Mouse (Mus musculus) duodenum, adult 2 months (tissue): ENCODE data around the gene Gm7945. TPM values are rescaled to one million over a fixed set of nuclear protein-coding genes. Genes with fewer than 3 reads are reported as not detected.

Experiments
- polyA plus RNA-seq: library from polyadenylated mRNA; depleted of rRNA; stranded (reverse); fragments of >200 nt; gene quantifications from 2 replicates; pipeline ENCODE4 v1.2.3, GENCODE M21; 2012; ENCODE audit warnings: low replicate concordance; rRNA removed

Gene Gm7945
- not detected in 2 replicates for polyA plus RNA-seq

DNA sequence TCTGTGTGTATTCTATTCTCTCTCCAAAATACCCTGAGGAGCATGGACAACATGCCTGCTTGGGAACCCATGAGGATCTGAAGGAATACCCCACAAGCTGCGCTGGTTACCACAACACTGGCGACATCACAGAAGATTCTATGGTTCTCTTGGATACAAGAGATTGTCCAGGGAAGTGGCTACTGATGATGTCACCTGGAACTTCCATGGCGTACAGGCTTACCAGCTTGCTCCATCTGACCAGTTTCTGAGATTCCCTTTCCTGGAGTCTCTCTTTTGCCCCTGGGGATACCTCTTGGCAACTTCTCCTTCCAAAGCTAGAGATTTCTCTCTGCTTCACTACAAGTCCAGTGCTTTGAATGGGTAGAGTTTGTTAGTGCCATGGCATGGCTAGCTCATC lies at the start of gene Gm7945:
TSS of gene Gm7945 (minus strand) at position 101 of the 400 bp plus-strand sequence.

DNA sequence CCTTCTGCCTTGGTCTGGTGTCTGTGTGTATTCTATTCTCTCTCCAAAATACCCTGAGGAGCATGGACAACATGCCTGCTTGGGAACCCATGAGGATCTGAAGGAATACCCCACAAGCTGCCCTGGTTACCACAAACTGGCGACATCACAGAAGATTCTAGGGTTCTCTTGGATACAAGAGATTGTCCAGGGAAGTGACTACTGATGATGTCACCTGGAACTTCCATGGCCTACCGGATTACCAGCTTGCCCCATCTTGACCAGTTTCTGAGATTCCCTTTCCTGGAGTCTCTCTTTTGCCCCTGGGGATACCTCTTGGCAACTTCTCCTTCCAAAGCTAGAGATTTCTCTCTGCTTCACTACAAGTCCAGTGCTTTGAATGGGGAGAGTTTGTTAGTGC lies 22.0 kb upstream of the Gm7945 start, which contains the start of gene Gm6482:
TSS of gene Gm6482 (minus strand) at position 101 of the 400 bp plus-strand sequence.

DNA sequence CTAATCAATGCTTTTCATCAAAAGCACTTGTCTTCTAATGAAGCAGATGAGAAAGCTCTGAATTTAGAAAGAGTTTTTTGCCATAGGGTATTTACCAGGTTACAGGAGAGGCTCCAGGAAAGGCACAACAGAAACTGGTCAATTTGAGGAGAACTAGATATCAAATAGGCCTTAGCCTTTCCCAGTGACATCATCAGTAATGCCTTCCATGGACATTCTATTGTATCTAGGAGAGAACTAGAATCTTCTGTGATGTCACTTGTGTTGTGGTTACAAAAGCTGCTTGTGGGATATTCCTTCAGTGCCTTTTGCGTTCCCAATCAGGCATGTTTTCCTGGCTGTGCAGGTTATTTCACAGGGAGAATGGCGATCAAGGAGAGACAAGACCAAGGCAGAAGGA lies 37.9 kb downstream of the Gm7945 start, which contains the start of gene Gm5798:
TSS of gene Gm5798 (plus strand) at position 301 of the 400 bp plus-strand sequence.

Other genes starting within 250 kb of the Gm7945 start
- not detected in 2 replicates for gene Mbl1, start 234.9 kb downstream of the Gm7945 start, polyA plus RNA-seq
- gene Sftpd, start 201.2 kb downstream of the Gm7945 start, polyA plus RNA-seq = not detected in 2 replicates
- gene Gm2832, start 107.6 kb downstream of the Gm7945 start, polyA plus RNA-seq = not detected in 2 replicates
- not detected in 2 replicates for gene Gm5798, start 37.8 kb downstream of the Gm7945 start, polyA plus RNA-seq
- gene Gm6482, start 21.9 kb upstream of the Gm7945 start, polyA plus RNA-seq = not detected in 2 replicates
- not detected in 2 replicates for gene Gm7954, start 67.1 kb upstream of the Gm7945 start, polyA plus RNA-seq
- not detected in 2 replicates for gene Gm3486, start 103.1 kb upstream of the Gm7945 start, polyA plus RNA-seq
- not detected in 2 replicates for gene Gm7970, start 169.2 kb upstream of the Gm7945 start, polyA plus RNA-seq
- gene 1700049E17Rik2, start 186.8 kb upstream of the Gm7945 start, polyA plus RNA-seq = not detected in 2 replicates
- gene Gm3072, start 238.2 kb upstream of the Gm7945 start, polyA plus RNA-seq = not detected in 2 replicates